Mouse (Mus musculus): Measurements from ENCODE around the gene Smim24. TPM values are rescaled to one million over a fixed set of nuclear protein-coding genes. Genes with fewer than 3 reads are reported as not detected.

Gene Smim24
- 10 to 100 TPM in 1 of 2 experiments, 1 to 10 TPM in 1; 7.1 to 10.6 TPM for total RNA-seq (2023)

GRCm38 (mm10) chr10:81392781-81393185 is at the start of gene Smim24:
Smim24 (plus strand) TSS chr10:81393051.

GRCm38 (mm10) chr10:81350351-81351063 is 42.3 kb upstream of the Smim24 start, which contains the start of gene Hmg20b:
Hmg20b (minus strand) TSS chr10:81350480.

GRCm38 (mm10) chr10:81356991-81357844 is 35.6 kb upstream of the Smim24 start, which contains the start of gene Mfsd12:
Mfsd12 (plus strand) TSS chr10:81357491.

DNA sequence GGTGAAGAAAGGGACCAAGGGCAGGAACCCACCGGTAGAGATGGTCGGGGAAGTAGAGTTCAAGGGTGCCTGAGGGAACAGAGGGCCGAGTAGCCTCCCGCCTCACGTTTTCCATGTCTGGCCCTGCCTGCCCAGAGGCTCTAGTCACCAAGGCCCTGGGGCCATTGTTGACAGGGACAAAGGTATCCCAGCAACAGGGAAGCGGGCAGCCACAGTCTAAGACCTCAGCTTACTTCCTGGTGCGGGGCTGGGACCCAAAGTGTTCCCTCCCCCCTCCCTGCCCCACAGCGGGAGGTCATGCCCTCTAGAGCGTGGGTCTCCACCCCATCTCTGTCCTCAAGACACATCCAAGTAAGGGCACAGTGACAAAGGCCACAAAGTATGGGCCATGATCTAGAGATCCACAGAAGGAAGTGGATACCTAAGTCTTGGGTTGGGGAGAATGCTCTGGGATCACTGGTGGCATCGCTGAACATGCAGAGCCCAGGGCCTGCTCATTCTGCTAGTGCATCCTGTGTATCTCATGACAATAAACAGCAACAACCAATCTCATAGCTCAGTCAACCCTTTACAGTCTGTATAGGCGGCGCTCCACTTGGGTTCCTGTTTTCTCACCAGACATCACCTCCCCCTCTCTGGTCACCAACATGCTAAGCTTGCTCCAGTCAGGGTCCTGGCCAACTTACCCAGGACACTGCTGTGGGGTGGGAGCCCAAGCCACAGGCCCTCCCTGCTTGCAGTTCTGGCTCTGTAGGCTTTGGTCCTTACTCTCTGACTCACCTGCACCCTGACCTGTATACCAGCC is 27.0 kb upstream of the Smim24 start, which contains the start of gene 4930404N11Rik:
4930404N11Rik (minus strand) TSS at position 145 of the 805 bp plus-strand sequence.

DNA sequence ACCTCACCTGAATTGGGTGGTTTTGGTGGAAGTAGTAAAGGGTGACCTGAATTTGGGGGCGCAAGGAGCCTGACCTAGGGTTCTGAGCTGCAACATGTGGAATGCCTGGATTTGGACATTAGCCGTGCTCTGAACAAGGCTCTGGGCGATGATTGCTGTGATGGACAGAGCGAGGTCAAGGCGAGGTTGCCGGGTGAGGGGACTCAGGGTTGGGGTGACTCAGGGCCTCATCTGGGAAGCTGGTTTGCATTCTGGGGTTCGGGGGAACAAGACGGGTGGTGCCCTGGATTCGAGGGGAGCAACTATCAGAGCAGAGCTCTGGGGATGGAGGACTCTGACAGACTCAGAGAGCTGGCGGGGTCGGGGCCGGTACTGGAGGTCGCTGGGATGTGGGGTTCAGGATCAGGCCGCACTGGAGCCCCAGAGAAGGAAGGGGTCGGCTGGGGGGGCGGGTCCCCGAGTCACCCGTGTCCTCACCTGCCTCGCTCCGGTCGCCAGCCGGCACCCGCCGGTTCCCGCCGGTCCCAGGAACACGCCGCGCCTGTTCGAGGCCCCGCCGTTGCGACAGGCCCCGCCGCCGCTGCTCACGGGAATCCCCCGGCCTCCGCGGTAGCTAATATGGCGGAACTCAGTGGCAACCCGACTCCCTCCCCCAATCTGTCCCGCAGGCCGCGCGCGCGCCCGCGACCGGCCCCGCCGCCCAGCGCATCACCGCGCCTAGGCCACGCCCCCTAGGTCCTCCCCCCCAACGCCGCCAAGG is 14.9 kb upstream of the Smim24 start, which contains the start of gene Fzr1:
Fzr1 (minus strand) TSS at position 724 of the 760 bp plus-strand sequence.

GRCm38 (mm10) chr10:81383802-81384604 is 8.8 kb upstream of the Smim24 start, which contains the start of the genes Dohh and Gm48551:
Dohh (plus strand) TSS chr10:81384428.
Gm48551 (plus strand) TSS chr10:81384466.

DNA sequence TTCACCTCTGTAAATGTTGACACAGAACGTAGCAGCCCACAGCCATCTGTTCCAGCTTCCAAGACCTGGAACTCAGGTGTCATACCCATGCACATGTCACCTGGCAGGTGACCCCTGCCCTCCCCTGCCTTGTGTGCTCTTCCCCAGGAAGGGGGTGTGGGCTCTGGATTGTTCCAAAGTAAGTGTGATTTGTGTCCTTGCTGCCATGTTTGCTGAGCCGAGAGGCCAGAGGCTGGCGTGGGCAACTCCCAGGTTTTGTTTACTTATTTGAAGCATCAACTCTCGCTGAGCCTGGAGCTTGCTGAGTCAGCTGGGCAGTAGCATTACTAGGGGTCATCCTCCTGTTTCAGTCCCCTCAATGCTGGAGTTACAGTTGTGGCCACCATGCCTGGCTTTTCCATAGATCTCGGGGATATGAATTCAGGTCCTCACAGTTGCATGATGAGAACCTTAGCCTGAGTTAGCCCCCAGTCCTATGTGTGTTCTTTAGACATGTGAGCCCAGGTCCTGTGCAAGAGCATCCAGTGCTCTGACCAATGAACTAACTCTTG is 4.3 kb upstream of the Smim24 start, which contains the start of gene Gm48552:
Gm48552 (plus strand) TSS at position 501 of the 551 bp plus-strand sequence.

Other genes with a start within 250 kb of the Smim24 start
- 10 to 100 TPM; 27.3 to 29.5 TPM for gene Pias4, start 225.1 kb upstream of the Smim24 start, total RNA-seq (2023)
- 100 to 1,000 TPM; 824 to 844 TPM for gene Eef2, start 216.4 kb upstream of the Smim24 start, total RNA-seq (2023)
- gene Dapk3, start 210.0 kb upstream of the Smim24 start, total RNA-seq (2023) = 10 to 100 TPM; 26.8 to 31.2 TPM
- not detected for gene 4930442H23Rik, start 209.2 kb upstream of the Smim24 start, total RNA-seq (2023)
- gene Nmrk2, start 191.0 kb upstream of the Smim24 start, total RNA-seq (2023) = not detected
- gene Atcay, start 162.2 kb upstream of the Smim24 start, total RNA-seq (2023) = not detected
- gene Zfr2, start 159.9 kb upstream of the Smim24 start, total RNA-seq (2023) = 1 to 10 TPM in 1 of 2 experiments, under 1 TPM in 1; 0.44 to 1.5 TPM
- 1 to 10 TPM; 7.1 to 10.0 TPM for gene Matk, start 140.1 kb upstream of the Smim24 start, total RNA-seq (2023)
- 10 to 100 TPM; 36.4 to 40.7 TPM for gene Mrpl54, start 126.1 kb upstream of the Smim24 start, total RNA-seq (2023)
- 10 to 100 TPM; 28.2 to 28.6 TPM for gene Apba3, start 126.1 kb upstream of the Smim24 start, total RNA-seq (2023)
- gene Tjp3, start 101.5 kb upstream of the Smim24 start, total RNA-seq (2023) = 1 to 10 TPM; 5.6 to 5.8 TPM
- gene Pip5k1c, start 100.1 kb upstream of the Smim24 start, total RNA-seq (2023) = 10 to 100 TPM; 84.7 to 91.8 TPM
- gene Cactin, start 71.9 kb upstream of the Smim24 start, total RNA-seq (2023) = 10 to 100 TPM; 27.9 to 30.2 TPM
- gene Tbxa2r, start 64.3 kb upstream of the Smim24 start, total RNA-seq (2023) = under 1 TPM in 1 of 2 experiments, not detected in 1; 0.64 TPM
- not detected for gene Gipc3, start 49.8 kb upstream of the Smim24 start, total RNA-seq (2023)
- 10 to 100 TPM; 38.3 to 46.6 TPM for gene Hmg20b, start 42.6 kb upstream of the Smim24 start, total RNA-seq (2023)
- gene Mfsd12, start 35.6 kb upstream of the Smim24 start, total RNA-seq (2023) = 10 to 100 TPM; 19.2 to 20.1 TPM
- 1 to 10 TPM; 3.8 to 4.8 TPM for gene 4930404N11Rik, start 27.2 kb upstream of the Smim24 start, total RNA-seq (2023)
- 10 to 100 TPM; 51.4 to 52.7 TPM for gene Fzr1, start 14.5 kb upstream of the Smim24 start, total RNA-seq (2023)
- gene Dohh, start 8.6 kb upstream of the Smim24 start, total RNA-seq (2023) = 10 to 100 TPM; 17.9 to 20.0 TPM
- gene Gm48551, start 8.6 kb upstream of the Smim24 start, total RNA-seq (2023) = under 1 TPM; 0.53 to 0.70 TPM
- 1 to 10 TPM; 1.1 to 1.3 TPM for gene Gm48552, start 4.0 kb upstream of the Smim24 start, total RNA-seq (2023)
- 10 to 100 TPM; 64.6 to 69.7 TPM for gene Nfic, start 62.6 kb downstream of the Smim24 start, total RNA-seq (2023)
- gene Celf5, start 89.7 kb downstream of the Smim24 start, total RNA-seq (2023) = not detected
- gene Ncln, start 103.3 kb downstream of the Smim24 start, total RNA-seq (2023) = 100 to 1,000 TPM; 130 to 141 TPM
- gene S1pr4, start 107.1 kb downstream of the Smim24 start, total RNA-seq (2023) = 10 to 100 TPM; 66.7 to 79.7 TPM
- gene Gna15, start 131.2 kb downstream of the Smim24 start, total RNA-seq (2023) = 10 to 100 TPM; 32.1 to 33.5 TPM
- 10 to 100 TPM; 10.4 to 15.4 TPM for gene Gna11, start 152.1 kb downstream of the Smim24 start, total RNA-seq (2023)
- 100 to 1,000 TPM; 321 to 355 TPM for gene Aes, start 166.4 kb downstream of the Smim24 start, total RNA-seq (2023)
- gene Tle2, start 181.5 kb downstream of the Smim24 start, total RNA-seq (2023) = 1 to 10 TPM; 1.4 to 1.5 TPM
- 1 to 10 TPM; 3.9 to 4.4 TPM for gene Tle6, start 208.0 kb downstream of the Smim24 start, total RNA-seq (2023)
- gene BC025920, start 213.2 kb downstream of the Smim24 start, total RNA-seq (2023) = 1 to 10 TPM; 1.3 to 1.6 TPM
- gene Sirt6, start 234.7 kb downstream of the Smim24 start, total RNA-seq (2023) = 10 to 100 TPM; 12.8 to 13.5 TPM
- gene Ankrd24, start 235.5 kb downstream of the Smim24 start, total RNA-seq (2023) = 1 to 10 TPM; 2.0 to 2.9 TPM

Measured in neutrophil, adult 83 days (primary cell).